10 mouse cellular contexts compared by ENCODE assay signal in the genomic region with DNA sequence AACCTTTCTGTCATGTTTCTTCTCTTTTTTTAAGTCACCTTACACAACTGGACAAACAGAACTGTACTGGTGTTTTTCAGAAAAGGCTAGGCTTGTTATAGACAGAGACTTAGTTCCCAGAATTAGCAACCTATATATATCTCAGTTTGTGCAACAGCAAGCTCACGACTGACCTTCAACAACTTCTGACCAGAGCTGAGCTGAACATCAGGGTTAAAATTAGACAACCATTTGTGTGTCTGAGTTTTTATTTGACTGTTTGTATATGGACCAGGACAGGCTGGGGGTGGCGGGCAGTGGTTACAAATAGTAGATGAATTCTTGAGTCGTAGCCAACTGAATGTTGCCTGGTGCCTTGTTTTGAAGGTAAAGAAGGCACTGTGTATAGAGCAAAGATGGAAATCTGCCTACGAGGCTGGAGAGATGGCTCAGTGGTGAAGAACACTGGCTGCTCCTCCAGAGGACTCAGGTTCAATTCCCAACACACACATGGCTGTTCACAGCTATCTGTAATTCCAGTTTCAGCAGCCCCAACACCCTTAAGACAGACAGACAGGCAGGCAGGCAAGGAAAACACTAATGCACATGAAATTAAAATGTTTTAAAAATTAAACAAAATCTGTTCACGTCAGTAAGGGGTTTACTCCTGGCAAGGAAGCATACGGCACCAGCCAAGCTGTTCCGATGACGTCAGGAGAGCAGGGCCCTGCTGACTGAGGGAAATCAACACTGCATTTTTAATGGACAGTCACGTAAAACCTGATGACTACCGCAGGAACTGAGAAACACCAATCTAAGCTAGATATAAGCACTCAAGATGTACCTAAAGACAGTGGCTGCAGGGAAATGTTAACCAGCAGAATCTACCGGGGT.
DNase-seq lines count a peak whose midpoint lies in the region; ATAC-seq and TF ChIP-seq lines count a peak whose summit lies in the region.
"Had no signal": no experiment of that assay in that cellular context is flagged by ENCODE, and none has a peak within 500 bp of the region (broad histone marks: within the 10 kb centered on the region; RNA-seq: fewer than 3 reads in every experiment).

No protein-coding gene starts in this region.

- 58% methylated on average over 11 of the region's 11 CpGs for WGBS in forebrain, postnatal 0 days
- 46% methylated on average over 11 of the region's 11 CpGs for WGBS in heart, embryonic 15.5 days

- DNase-seq in left cerebral cortex, adult 2 months (ENCODE audit: extremely low spot score in 1 of 2, low spot score in 2 of 2) = no peak
- DNase-seq in left cerebral cortex, adult 9 months (ENCODE audit: low spot score in 2 of 2) = no peak
- DNase-seq in forebrain, postnatal 0 days = peak; percentile 47
- peak; percentile 51 to 63 for DNase-seq in lung, postnatal 4 days
- DNase-seq in left cerebral cortex, postnatal 4 days = no peak
- DNase-seq in adrenal gland, adult 2 months = no peak
- DNase-seq: cerebellum, adult 2 months had no signal

- intact Hi-C loops in left cerebral cortex, adult 2 months (cut with DNase I) = no loop called here
- intact Hi-C loops in left cerebral cortex, postnatal 4 days (cut with DNase I) = no loop called here

- H3K9ac ChIP-seq in forebrain, postnatal 0 days = no peak overlapping the region
- no peak overlapping the region for H3K9ac ChIP-seq in heart, embryonic 15.5 days
- H3K9ac ChIP-seq: limb, embryonic 15.5 days had no signal

- no peak overlapping the region for H3K4me3 ChIP-seq in left cerebral cortex, adult 2 months
- no peak overlapping the region for H3K4me3 ChIP-seq in forebrain, postnatal 0 days (ENCODE audit: low read depth, low read length)
- no peak overlapping the region for H3K4me3 ChIP-seq in heart, embryonic 15.5 days
- H3K4me3 ChIP-seq: limb, embryonic 15.5 days had no signal

- ATAC-seq in forebrain, postnatal 0 days = peak; percentile 77
- 0 out of 2 replicates have a peak, but pooled peaks have one; percentile 55 for ATAC-seq in heart, embryonic 15.5 days (replicated peaks; ENCODE audit: insufficient number of reproducible peaks, insufficient read depth, low FRiP score, low read depth)

- H3K36me3 ChIP-seq in forebrain, postnatal 0 days (ENCODE audit: insufficient read depth) = no peaks in the 10 kb centered on the region
- no peaks in the 10 kb centered on the region for H3K36me3 ChIP-seq in heart, embryonic 15.5 days
- H3K36me3 ChIP-seq: G1E; limb, embryonic 15.5 days had no signal

- H3K27me3 ChIP-seq in forebrain, postnatal 0 days (ENCODE audit: insufficient read depth, low read length) = no peaks in the 10 kb centered on the region
- H3K27me3 ChIP-seq in heart, embryonic 15.5 days = no peaks in the 10 kb centered on the region
- H3K27me3 ChIP-seq: limb, embryonic 15.5 days had no signal

- H3K27ac ChIP-seq in left cerebral cortex, adult 2 months = peak overlapping the region; percentile 41; the same call in 1 of the 2 replicates
- H3K27ac ChIP-seq in forebrain, postnatal 0 days (ENCODE audit: low read depth, low read length) = no peak overlapping the region
- peak overlapping the region; percentile 80 for H3K27ac ChIP-seq in heart, embryonic 15.5 days
- H3K27ac ChIP-seq: limb, embryonic 15.5 days had no signal

- H3K4me2 ChIP-seq in forebrain, postnatal 0 days (ENCODE audit: low read depth) = no peak overlapping the region
- H3K4me2 ChIP-seq in heart, embryonic 15.5 days = 0 out of 2 replicates have a peak overlapping the region, but pooled peaks have one; percentile 13
- H3K4me2 ChIP-seq: limb, embryonic 15.5 days had no signal

- no peak for TF ChIP-seq CTCF in left cerebral cortex, adult 2 months (IDR thresholded peaks at IDR 0.05)
- no peak for TF ChIP-seq CTCF in forebrain, postnatal 0 days (IDR thresholded peaks at IDR 0.05; ENCODE audit: low read depth)

- H3K4me1 ChIP-seq in forebrain, postnatal 0 days (ENCODE audit: insufficient read depth) = no peaks in the 10 kb centered on the region
- H3K4me1 ChIP-seq in heart, embryonic 15.5 days (replicated peaks) = peaks cover 14% of the 10 kb centered on the region

- H3K9me3 ChIP-seq in forebrain, postnatal 0 days (ENCODE audit: low read length) = no peaks in the 10 kb centered on the region
- no peaks in the 10 kb centered on the region for H3K9me3 ChIP-seq in heart, embryonic 15.5 days (replicated peaks)
- H3K9me3 ChIP-seq: G1E; limb, embryonic 15.5 days had no signal

Comparison
In these comparisons a context has a peak if more than half of its experiments do, and no peak if none do; other contexts are left out.
1. DNase-seq: peak in forebrain, postnatal 0 days (single experiment) and lung, postnatal 4 days (2 of 2); none in left cerebral cortex, adult 2 months (0 of 2), left cerebral cortex, adult 9 months (0 of 2), left cerebral cortex, postnatal 4 days (single experiment) and adrenal gland, adult 2 months (single experiment).